Mouse (Mus musculus) retina, adult 2 months (tissue): ENCODE measurements around the gene Glul.

ENCODE experiments used
- DNase-seq: peaks from one replicate; pipeline ENCODE4 v3.0.0-alpha.2; 2012; ENCODE audit warnings: low read depth, low spot score

The Glul gene

DNA sequence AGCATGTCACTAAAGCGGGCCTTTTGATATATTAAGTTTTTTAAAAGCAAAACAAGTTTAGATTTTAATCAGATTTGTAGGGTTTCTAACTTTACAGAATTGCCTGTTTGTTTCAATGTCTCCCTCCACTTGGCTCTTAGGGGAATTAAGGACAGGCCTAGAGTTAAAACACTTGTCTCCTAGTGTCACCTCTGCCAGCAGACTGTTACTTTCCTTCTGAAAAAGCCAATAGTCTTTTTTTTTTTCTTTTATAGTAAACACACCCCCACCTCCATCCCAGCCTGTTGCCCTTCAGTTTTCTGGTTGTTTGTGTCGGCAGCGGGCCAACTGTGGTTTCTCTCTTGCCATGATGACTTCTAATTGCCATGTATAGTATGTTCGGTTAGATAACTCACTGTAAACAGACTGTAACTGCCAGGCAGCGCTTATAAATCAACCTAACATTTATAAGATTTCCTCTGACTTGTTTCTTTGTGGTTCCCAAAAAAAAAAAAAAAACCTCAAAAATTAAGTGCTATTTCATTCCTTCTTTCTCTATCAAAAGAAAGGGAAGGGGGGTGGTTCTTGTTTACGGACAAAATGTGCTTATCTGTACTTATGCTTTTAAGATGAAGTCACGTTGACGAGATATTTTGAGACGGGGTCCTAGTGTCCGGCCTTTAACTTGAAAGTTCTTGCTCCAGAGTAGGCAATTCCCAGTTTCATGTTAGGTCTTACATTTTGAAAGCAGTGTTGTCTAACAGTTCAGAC, 9.6 kb downstream of the Glul start:
- DNase-seq, result no peak

DNA sequence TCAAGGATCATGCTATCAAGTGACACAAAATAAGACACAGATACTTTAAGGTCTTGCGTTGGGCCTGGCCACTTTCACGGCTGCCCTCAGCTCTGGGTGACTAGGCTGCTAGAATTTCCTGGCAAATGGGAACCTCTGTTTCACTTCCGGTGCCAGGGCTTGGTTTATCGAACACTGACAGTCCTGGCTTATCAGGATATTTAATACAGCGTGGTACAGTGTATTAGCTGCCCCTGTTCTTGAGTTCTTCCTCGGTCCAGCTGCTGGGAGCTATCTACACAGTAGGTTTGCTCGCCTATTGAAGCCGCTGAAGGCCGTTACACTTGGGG, 10.2 kb downstream of the Glul start:
- DNase-seq, result no peak

- DNase-seq, result no peak
Measured at GRCm38 (mm10) chr1:153910423-153910822, 10.7 kb downstream of the Glul start.

DNA sequence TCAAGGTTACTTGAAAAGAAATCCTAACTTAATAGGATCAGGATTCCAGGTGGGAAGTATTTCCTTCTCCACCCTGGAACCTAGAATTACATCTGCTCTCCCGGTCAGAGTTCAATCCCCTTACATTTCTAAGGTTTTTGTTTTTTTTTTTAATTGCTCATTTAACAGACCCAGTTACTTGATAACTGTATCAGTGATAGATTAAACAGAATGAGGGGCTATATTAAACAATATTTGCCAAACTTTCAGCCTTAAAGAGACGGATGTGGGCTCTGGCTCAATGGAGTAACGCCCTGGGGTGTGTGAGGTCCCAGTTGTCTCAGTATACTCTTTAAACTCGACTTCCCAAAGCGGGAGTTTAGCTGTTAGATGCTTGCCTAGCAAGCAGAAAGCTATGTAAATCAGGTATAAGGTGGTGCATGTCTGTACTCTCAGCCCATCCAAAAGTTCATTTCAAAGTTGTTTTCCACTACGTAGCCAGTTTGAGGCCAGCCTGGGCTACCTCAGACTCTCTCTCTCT, 11.6 kb downstream of the Glul start:
- DNase-seq, result no peak

- DNase-seq, result no peak
Measured at GRCm38 (mm10) chr1:153913869-153914268, 14.1 kb downstream of the Glul start.

GRCm38 (mm10) chr1:153918521-153919206, 18.9 kb downstream of the Glul start:
- no peak for DNase-seq

DNA sequence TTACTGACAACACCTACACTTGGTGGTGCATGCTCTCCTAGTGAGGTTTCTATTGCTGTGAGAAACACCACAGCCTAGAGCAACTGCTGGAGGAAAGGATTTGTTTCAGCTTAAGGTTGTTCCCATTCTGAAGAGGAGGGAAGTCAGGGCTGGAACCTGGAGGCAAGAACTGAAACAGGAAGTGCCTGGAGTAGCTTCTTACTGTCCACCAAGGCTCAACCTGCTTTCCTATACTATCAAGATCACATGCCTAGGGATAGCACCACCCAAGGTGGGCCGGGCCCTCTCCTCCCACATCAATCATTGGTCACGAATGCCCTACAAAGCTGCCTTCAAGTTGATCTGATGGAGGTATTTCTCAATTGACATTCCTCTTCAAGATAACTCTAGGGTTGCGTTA, 21.9 kb downstream of the Glul start:
- DNase-seq, result no peak

GRCm38 (mm10) chr1:153922571-153923021, 22.9 kb downstream of the Glul start:
- DNase-seq, result no peak

- DNase-seq, result no peak
Measured at GRCm38 (mm10) chr1:153924395-153925385, 24.9 kb downstream of the Glul start.

DNA sequence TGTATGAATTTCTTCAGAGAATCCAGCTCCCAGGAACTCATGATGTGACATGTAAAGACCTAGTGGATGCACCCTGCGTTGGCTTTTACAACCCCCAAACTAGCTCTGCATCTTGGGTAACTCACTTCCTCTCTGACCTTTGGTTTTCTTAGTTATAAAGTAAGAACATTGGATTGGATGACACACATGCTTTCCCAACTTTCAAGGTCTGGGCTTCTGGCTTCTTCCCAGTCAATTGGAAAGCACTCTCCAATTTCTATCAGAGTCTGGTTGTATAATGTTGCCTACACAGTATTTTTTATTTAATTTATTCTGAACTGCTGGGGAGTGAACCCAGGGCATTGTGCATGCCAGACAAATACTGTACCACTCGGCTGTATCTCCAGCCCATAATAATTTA, 30.7 kb downstream of the Glul start:
- DNase-seq, result no peak

DNA sequence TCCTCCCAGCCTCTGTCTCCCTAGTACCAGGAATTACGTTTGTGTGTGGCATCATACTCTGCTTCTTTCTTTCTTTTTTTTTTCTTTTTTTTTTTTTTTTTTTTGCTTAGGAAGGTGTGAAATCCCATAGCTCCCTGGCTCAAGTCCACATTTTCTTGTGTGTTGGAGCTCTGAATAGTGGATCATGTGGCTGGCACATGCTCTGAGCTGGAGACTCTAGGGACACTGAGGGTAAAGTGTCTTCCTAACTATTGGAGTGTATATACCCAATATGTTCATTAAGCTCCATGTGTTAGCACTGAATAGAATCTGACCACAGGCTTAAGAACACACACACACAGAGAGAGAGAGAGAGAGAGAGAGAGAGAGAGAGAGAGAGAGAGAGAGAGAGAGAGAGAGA, 34.0 kb downstream of the Glul start:
- DNase-seq, result no peak

DNA sequence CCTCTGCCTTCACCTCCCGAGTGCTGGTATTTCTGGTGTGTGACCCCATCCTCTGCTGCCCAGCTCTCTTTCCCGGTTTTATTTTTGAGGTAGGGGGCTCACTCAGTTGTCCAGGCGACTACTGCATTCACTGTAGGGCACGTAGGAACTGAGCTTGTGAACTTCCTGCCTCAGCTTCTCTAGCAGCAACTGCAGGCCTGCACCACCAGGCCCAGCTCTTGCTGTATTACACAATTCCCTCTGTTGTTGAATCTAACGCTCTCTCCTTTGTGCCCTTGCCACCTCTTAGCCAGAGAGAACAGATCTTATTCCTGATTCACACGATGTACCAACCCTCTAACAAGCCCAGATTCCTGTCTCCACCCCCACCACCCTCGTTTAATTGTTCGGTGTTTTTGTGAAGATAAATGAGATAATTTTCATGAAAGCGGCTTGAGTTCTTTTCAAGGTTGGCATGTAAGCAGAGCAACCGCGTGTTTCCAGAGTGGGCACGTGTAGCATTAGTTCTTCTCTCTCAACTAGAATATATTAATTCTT, 36.2 kb downstream of the Glul start:
- no peak for DNase-seq

GRCm38 (mm10) chr1:153937025-153937424, 37.3 kb downstream of the Glul start:
- DNase-seq, result no peak

DNA sequence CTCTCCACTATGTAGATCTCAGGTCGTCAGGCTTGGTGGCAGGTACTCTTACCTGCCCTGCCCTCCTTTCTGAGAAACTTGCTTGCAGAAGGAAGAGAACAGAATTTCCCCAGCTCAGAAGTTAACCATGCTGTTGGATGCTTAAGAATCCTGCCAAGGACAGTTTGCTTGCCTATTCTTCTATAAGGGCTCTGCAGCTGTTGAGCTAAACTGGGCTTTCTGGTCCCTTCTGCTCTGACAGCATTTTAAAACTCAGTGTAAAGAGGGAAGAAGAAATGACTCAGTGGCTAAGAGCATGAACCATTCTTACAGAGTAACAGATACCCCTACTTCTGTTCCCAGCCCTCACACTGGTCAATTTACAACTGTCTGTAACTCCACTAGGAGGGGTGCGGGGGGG, 41.2 kb downstream of the Glul start:
- no peak for DNase-seq

DNA sequence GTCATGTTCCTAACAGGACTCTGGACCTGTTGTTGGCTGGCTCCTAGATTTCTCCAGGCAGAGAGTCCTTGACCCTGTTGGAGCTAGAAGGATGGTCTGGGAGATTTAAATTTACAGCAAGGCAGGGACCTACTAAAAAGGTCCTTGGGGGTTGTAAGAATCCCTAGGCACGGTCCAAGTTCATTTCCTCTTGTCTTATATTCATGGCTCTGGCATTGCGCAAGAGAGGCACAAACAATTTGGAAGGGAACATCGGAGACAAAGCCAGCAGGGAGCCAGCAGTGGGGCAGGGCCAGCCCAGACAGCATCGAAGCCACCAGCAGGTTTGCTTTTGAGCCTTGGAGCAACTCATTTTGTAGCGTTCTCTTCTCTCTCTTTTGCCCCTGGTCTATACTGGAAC, 45.4 kb downstream of the Glul start:
- no peak for DNase-seq

DNA sequence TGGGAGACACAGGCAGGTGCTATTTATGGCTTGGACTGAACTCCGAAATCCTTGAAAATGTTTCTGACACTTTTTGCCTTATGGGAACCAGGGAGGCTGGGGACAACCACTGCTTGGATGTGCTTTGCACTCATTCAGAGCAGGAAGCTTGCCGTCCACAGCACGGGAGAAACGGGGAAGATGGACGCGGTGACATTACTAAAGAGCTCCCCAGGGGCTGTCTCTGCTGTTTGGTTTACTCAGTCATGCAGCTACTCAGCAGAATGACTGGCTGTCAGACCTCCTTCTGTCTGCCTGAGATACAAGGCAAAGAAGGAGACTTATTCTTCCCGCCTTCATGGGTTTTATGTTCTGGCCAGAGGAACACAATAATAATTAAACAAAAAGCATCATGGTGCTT, 47.2 kb downstream of the Glul start:
- DNase-seq, result no peak

DNA sequence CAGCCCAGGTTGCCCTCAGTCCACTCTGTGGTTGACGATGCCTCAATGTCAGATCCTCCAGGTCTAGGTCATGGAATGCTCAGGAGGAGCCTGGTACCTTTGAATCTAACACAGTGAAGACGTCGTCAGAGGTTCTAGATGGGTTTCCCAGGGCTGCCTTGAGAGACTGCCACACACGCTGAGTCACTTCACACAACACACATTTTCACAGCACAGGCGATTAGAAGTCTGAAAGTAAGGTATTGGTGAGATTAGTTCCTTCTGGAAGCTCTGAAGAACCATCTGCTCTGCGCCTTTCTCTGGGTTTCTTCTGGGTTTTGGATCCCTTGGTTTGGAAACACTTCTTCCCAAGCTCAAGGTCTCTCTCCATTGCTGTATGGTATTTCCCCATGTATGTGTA, 48.1 kb downstream of the Glul start:
- DNase-seq, result no peak

GRCm38 (mm10) chr1:153953232-153953631, 53.5 kb downstream of the Glul start:
- no peak for DNase-seq

GRCm38 (mm10) chr1:153953797-153954196, 54.1 kb downstream of the Glul start:
- no peak for DNase-seq

GRCm38 (mm10) chr1:153957850-153958249, 58.1 kb downstream of the Glul start:
- no peak for DNase-seq
